Mouse (Mus musculus): ENCODE results near the gene Runx2. TPM values are rescaled to one million over a fixed set of nuclear protein-coding genes. Genes with fewer than 3 reads are reported as not detected.

Gene Runx2
- polyA plus RNA-seq, 1 experiment from 2014 or later: 0.41 TPM

DNA sequence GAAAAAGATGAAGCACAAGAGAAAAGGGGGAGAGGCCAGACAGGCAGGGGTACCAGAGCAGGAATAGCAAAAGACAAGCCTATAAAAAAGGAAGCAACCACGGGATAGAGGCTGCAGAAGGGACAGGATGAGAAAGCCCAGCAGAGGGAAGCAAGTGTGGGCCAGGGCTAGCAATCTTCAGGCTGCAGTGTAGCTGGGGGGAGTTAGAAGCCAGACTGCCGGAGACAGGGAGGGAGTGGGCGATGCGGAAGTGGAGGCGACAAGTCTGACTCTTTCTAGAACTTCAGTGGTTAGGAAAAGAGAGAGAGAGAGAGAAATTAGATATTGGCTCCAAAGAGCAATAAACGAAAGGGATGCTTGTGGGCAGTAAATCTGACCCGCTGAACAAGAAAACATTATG, 129.1 kb downstream of the Runx2 start:
- no peak overlapping the region; the same call in 1 of the 2 replicates for H3K4me2 ChIP-seq (ENCODE audit: low read length)
- H3K4me3 ChIP-seq (replicated peaks; ENCODE audit: low read length): no peak overlapping the region
- WGBS: 47% methylated on average over 7 of the region's 7 CpGs
- no peaks in the 10 kb centered on the region for H3K27me3 ChIP-seq (replicated peaks; ENCODE audit: control insufficient read depth, insufficient read depth, low read length)
- H3K9me3 ChIP-seq (ENCODE audit: control insufficient read depth, low read length): no peaks in the 10 kb centered on the region
- no peaks in the 10 kb centered on the region for H3K4me1 ChIP-seq (replicated peaks; ENCODE audit: control insufficient read depth, insufficient read depth, low read length)
- H3K9ac ChIP-seq (replicated peaks; ENCODE audit: low read depth, low read length): no peak overlapping the region
- ATAC-seq: no peak
- no peak overlapping the region for H3K27ac ChIP-seq (ENCODE audit: low read length)
- H3K36me3 ChIP-seq (ENCODE audit: control insufficient read depth, insufficient read depth): no peaks in the 10 kb centered on the region

GRCm38 (mm10) chr17:44683026-44683425, 131.6 kb downstream of the Runx2 start:
- Histone ChIP-seq H3K4me3 (replicated peaks; ENCODE audit: low read length) (no peak overlapping the region), H3K4me1 (replicated peaks; ENCODE audit: control insufficient read depth, insufficient read depth, low read length) (peaks cover under 1% of the 10 kb centered on the region; the same call in 1 of the 2 replicates), H3K27ac (ENCODE audit: low read length) (no peak overlapping the region), H3K4me2 (ENCODE audit: low read length) (no peak overlapping the region), H3K9ac (replicated peaks; ENCODE audit: low read depth, low read length) (no peak overlapping the region), H3K9me3 (ENCODE audit: control insufficient read depth, low read length) (no peaks in the 10 kb centered on the region), H3K27me3 (replicated peaks; ENCODE audit: control insufficient read depth, insufficient read depth, low read length) (no peaks in the 10 kb centered on the region), H3K36me3 (ENCODE audit: control insufficient read depth, insufficient read depth) (no peaks in the 10 kb centered on the region)
- WGBS: 95% methylated on average over 9 of the region's 9 CpGs
- ATAC-seq: no peak

- no peaks in the 10 kb centered on the region for H3K9me3 ChIP-seq (ENCODE audit: control insufficient read depth, low read length)
- no peaks in the 10 kb centered on the region for H3K36me3 ChIP-seq (ENCODE audit: control insufficient read depth, insufficient read depth)
- no peak overlapping the region for H3K9ac ChIP-seq (replicated peaks; ENCODE audit: low read depth, low read length)
- H3K4me3 ChIP-seq (replicated peaks; ENCODE audit: low read length): no peak overlapping the region
- H3K4me2 ChIP-seq (ENCODE audit: low read length): no peak overlapping the region
- no peaks in the 10 kb centered on the region for H3K27me3 ChIP-seq (replicated peaks; ENCODE audit: control insufficient read depth, insufficient read depth, low read length)
- ATAC-seq: no peak
- 56% methylated on average over 7 of the region's 7 CpGs for WGBS
- peaks cover 3% of the 10 kb centered on the region; the same call in 1 of the 2 replicates for H3K4me1 ChIP-seq (replicated peaks; ENCODE audit: control insufficient read depth, insufficient read depth, low read length)
- H3K27ac ChIP-seq (ENCODE audit: low read length): no peak overlapping the region
Measured at GRCm38 (mm10) chr17:44677782-44678181, 136.8 kb downstream of the Runx2 start.

GRCm38 (mm10) chr17:44672806-44673205, 141.8 kb downstream of the Runx2 start:
- Histone ChIP-seq H3K4me1 (replicated peaks; ENCODE audit: control insufficient read depth, insufficient read depth, low read length) (peaks cover 16% of the 10 kb centered on the region), H3K4me3 (replicated peaks; ENCODE audit: low read length) (no peak overlapping the region), H3K4me2 (ENCODE audit: low read length) (no peak overlapping the region), H3K27ac (ENCODE audit: low read length) (no peak overlapping the region), H3K9me3 (ENCODE audit: control insufficient read depth, low read length) (no peaks in the 10 kb centered on the region), H3K27me3 (replicated peaks; ENCODE audit: control insufficient read depth, insufficient read depth, low read length) (no peaks in the 10 kb centered on the region), H3K9ac (replicated peaks; ENCODE audit: low read depth, low read length) (no peak overlapping the region), H3K36me3 (ENCODE audit: control insufficient read depth, insufficient read depth) (no peaks in the 10 kb centered on the region)
- WGBS: 75% methylated on average over 7 of the region's 7 CpGs
- no peak for ATAC-seq

DNA sequence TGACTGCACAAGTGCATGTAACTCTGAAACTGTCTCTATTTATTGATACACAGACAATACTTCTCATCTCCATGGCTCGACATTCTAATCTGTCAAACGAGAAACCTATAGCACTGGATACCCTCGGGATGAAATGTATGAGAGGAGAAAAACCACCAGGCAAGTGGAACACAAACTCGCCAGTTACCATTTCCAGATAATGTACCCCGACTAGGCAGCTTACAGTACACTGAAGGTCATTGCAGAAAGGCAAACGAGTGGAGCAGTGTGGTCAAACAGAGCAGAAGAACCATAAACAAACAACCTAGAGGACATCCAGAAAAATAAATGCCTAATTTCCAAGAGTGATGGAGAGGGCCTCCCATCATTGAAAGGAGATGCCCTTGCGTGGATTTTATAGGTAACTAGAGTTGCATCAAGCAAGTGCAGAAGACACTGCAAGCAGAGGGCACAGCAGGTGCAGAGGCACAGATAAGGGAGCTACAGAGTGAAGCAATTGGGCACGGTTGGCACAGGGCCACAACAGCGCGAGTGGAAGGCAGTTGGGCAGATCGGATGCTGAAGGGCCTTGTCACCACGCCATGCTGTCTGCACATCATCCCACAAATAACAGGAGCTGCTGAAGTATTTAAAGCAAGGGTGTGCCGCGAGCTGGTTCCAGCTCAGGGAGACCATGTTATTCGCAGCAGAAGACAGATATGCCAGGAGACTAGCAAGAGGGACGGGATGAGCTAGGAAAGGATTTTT, 142.5 kb downstream of the Runx2 start:
- H3K4me3 ChIP-seq (replicated peaks; ENCODE audit: low read length): no peak overlapping the region
- peaks cover 16% of the 10 kb centered on the region for H3K4me1 ChIP-seq (replicated peaks; ENCODE audit: control insufficient read depth, insufficient read depth, low read length)
- ATAC-seq: peak; percentile 56
- H3K9ac ChIP-seq (replicated peaks; ENCODE audit: low read depth, low read length): no peak overlapping the region
- H3K9me3 ChIP-seq (ENCODE audit: control insufficient read depth, low read length): no peaks in the 10 kb centered on the region
- no peak overlapping the region for H3K4me2 ChIP-seq (ENCODE audit: low read length)
- no peaks in the 10 kb centered on the region for H3K36me3 ChIP-seq (ENCODE audit: control insufficient read depth, insufficient read depth)
- WGBS: 58% methylated on average over 16 of the region's 16 CpGs
- no peaks in the 10 kb centered on the region for H3K27me3 ChIP-seq (replicated peaks; ENCODE audit: control insufficient read depth, insufficient read depth, low read length)
- H3K27ac ChIP-seq (ENCODE audit: low read length): no peak overlapping the region

DNA sequence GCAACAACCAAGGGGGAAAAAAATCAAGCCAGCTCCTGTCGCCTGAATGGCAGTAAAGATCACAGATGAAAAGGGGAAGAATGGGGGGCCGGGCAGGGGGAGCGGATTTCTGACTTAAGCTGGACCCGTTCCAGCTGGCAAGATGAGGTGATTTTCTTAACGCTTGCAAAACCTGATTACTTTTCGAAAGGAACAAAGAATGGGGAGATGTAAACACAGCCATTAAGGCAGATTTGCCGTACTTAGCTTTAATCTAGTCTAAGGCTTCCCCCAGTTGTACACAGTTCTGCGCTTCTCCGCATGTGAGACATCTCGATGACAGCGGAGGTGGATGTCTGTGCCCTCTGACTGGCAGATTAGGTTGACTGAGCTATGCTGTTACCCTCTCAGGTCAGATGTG, 144.6 kb downstream of the Runx2 start:
- H3K4me1 ChIP-seq (replicated peaks; ENCODE audit: control insufficient read depth, insufficient read depth, low read length): peaks cover 16% of the 10 kb centered on the region
- 10% methylated on average over 11 of the region's 11 CpGs for WGBS
- no peaks in the 10 kb centered on the region for H3K36me3 ChIP-seq (ENCODE audit: control insufficient read depth, insufficient read depth)
- H3K4me3 ChIP-seq (replicated peaks; ENCODE audit: low read length): 0 out of 2 replicates have a peak overlapping the region, but pooled peaks have one; percentile 14
- H3K4me2 ChIP-seq (ENCODE audit: low read length): peak overlapping the region; percentile 45
- ATAC-seq: peak; percentile 63
- H3K9ac ChIP-seq (replicated peaks; ENCODE audit: low read depth, low read length): no peak overlapping the region
- H3K9me3 ChIP-seq (ENCODE audit: control insufficient read depth, low read length): no peaks in the 10 kb centered on the region
- H3K27ac ChIP-seq (ENCODE audit: low read length): no peak overlapping the region
- no peaks in the 10 kb centered on the region for H3K27me3 ChIP-seq (replicated peaks; ENCODE audit: control insufficient read depth, insufficient read depth, low read length)

- Histone ChIP-seq H3K27ac (ENCODE audit: low read length) (no peak overlapping the region), H3K4me3 (replicated peaks; ENCODE audit: low read length) (no peak overlapping the region), H3K4me1 (replicated peaks; ENCODE audit: control insufficient read depth, insufficient read depth, low read length) (peaks cover 14% of the 10 kb centered on the region), H3K27me3 (replicated peaks; ENCODE audit: control insufficient read depth, insufficient read depth, low read length) (no peaks in the 10 kb centered on the region), H3K9me3 (ENCODE audit: control insufficient read depth, low read length) (no peaks in the 10 kb centered on the region), H3K4me2 (ENCODE audit: low read length) (no peak overlapping the region), H3K9ac (replicated peaks; ENCODE audit: low read depth, low read length) (no peak overlapping the region), H3K36me3 (ENCODE audit: control insufficient read depth, insufficient read depth) (no peaks in the 10 kb centered on the region)
- WGBS: 89% methylated on average over 5 of the region's 5 CpGs
- no peak for ATAC-seq
Measured at GRCm38 (mm10) chr17:44667346-44667745, 147.3 kb downstream of the Runx2 start.

GRCm38 (mm10) chr17:44663872-44664271, 150.7 kb downstream of the Runx2 start:
- no peak for ATAC-seq
- H3K27me3 ChIP-seq (replicated peaks; ENCODE audit: control insufficient read depth, insufficient read depth, low read length): no peaks in the 10 kb centered on the region
- 82% methylated on average over 7 of the region's 7 CpGs for whole genome bisulfite sequencing

GRCm38 (mm10) chr17:44663208-44663607, 151.4 kb downstream of the Runx2 start:
- ATAC-seq: no peak
- H3K36me3 ChIP-seq (ENCODE audit: control insufficient read depth, insufficient read depth): no peaks in the 10 kb centered on the region
- no peaks in the 10 kb centered on the region for H3K9me3 ChIP-seq (ENCODE audit: control insufficient read depth, low read length)
- WGBS: 67% methylated on average over 1 of the region's 1 CpGs
- no peaks in the 10 kb centered on the region for H3K27me3 ChIP-seq (replicated peaks; ENCODE audit: control insufficient read depth, insufficient read depth, low read length)
- no peak overlapping the region for H3K4me2 ChIP-seq (ENCODE audit: low read length)
- no peak overlapping the region for H3K9ac ChIP-seq (replicated peaks; ENCODE audit: low read depth, low read length)
- H3K27ac ChIP-seq (ENCODE audit: low read length): no peak overlapping the region
- no peaks in the 10 kb centered on the region for H3K4me1 ChIP-seq (replicated peaks; ENCODE audit: control insufficient read depth, insufficient read depth, low read length)
- no peak overlapping the region for H3K4me3 ChIP-seq (replicated peaks; ENCODE audit: low read length)

More at GRCm38 (mm10) chr17:44663872-44664271, 150.7 kb downstream of the Runx2 start:
- Histone ChIP-seq H3K4me2 (ENCODE audit: low read length) (no peak overlapping the region), H3K36me3 (ENCODE audit: control insufficient read depth, insufficient read depth) (no peaks in the 10 kb centered on the region), H3K4me1 (replicated peaks; ENCODE audit: control insufficient read depth, insufficient read depth, low read length) (no peaks in the 10 kb centered on the region), H3K9ac (replicated peaks; ENCODE audit: low read depth, low read length) (no peak overlapping the region), H3K4me3 (replicated peaks; ENCODE audit: low read length) (no peak overlapping the region), H3K27ac (ENCODE audit: low read length) (no peak overlapping the region), H3K9me3 (ENCODE audit: control insufficient read depth, low read length) (no peaks in the 10 kb centered on the region)
